Mouse (Mus musculus) lung, adult 18-20 months (tissue): ENCODE measurements around the gene 1700088E04Rik.

Experiments used
- DNase-seq, 2 experiments: peaks; one replicate each; pipeline ENCODE4 v3.0.0; 2022; ENCODE audit warnings: mixed read lengths in 2 of 2

1700088E04Rik gene

GRCm38 (mm10) chr15:79130782-79131181 lies 10.3 kb downstream of the 1700088E04Rik start:
- DNase-seq, result peak; percentile 77 to 84

GRCm38 (mm10) chr15:79129311-79129710 lies 11.7 kb downstream of the 1700088E04Rik start:
- DNase-seq, result no peak

GRCm38 (mm10) chr15:79128208-79128607 lies 12.8 kb downstream of the 1700088E04Rik start:
- no peak for DNase-seq

GRCm38 (mm10) chr15:79127101-79127500 lies 14.0 kb downstream of the 1700088E04Rik start:
- DNase-seq, result no peak

- peak; percentile 55 to 60 for DNase-seq
Measured at GRCm38 (mm10) chr15:79126217-79126932, 14.7 kb downstream of the 1700088E04Rik start.

GRCm38 (mm10) chr15:79124331-79124875 lies 16.6 kb downstream of the 1700088E04Rik start:
- no peak for DNase-seq

- no peak for DNase-seq
Measured at GRCm38 (mm10) chr15:79123751-79124150, 17.3 kb downstream of the 1700088E04Rik start.

GRCm38 (mm10) chr15:79122546-79122945 lies 18.5 kb downstream of the 1700088E04Rik start:
- DNase-seq, result no peak

- DNase-seq, result no peak
Measured at GRCm38 (mm10) chr15:79122119-79122518, 18.9 kb downstream of the 1700088E04Rik start.

GRCm38 (mm10) chr15:79119491-79119890 lies 21.6 kb downstream of the 1700088E04Rik start:
- DNase-seq, result no peak

- no peak for DNase-seq
Measured at GRCm38 (mm10) chr15:79115276-79115675, 25.8 kb downstream of the 1700088E04Rik start.

- no peak for DNase-seq
Measured at GRCm38 (mm10) chr15:79111774-79112173, 29.3 kb downstream of the 1700088E04Rik start.

GRCm38 (mm10) chr15:79110528-79110927 lies 30.5 kb downstream of the 1700088E04Rik start:
- DNase-seq, result no peak

GRCm38 (mm10) chr15:79110031-79110430 lies 31.0 kb downstream of the 1700088E04Rik start:
- no peak for DNase-seq

- peak in 1 of 2 experiments; percentile 38 for DNase-seq
Measured at GRCm38 (mm10) chr15:79109321-79109934, 31.6 kb downstream of the 1700088E04Rik start.

- peak; percentile 79 to 85 for DNase-seq
Measured at GRCm38 (mm10) chr15:79108421-79109320, 32.4 kb downstream of the 1700088E04Rik start, which contains the start of gene Micall1. Micall1 (plus strand) TSS chr15:79108898.

GRCm38 (mm10) chr15:79107966-79108365 lies 33.1 kb downstream of the 1700088E04Rik start:
- no peak for DNase-seq

GRCm38 (mm10) chr15:79105804-79106203 lies 35.2 kb downstream of the 1700088E04Rik start:
- no peak for DNase-seq

- no peak for DNase-seq
Measured at GRCm38 (mm10) chr15:79103264-79103663, 37.8 kb downstream of the 1700088E04Rik start.

GRCm38 (mm10) chr15:79101531-79101930 lies 39.5 kb downstream of the 1700088E04Rik start:
- no peak for DNase-seq

GRCm38 (mm10) chr15:79100391-79100790 lies 40.7 kb downstream of the 1700088E04Rik start:
- no peak for DNase-seq

- peak in 1 of 2 experiments; percentile 43 for DNase-seq
Measured at GRCm38 (mm10) chr15:79099456-79099855, 41.6 kb downstream of the 1700088E04Rik start.

GRCm38 (mm10) chr15:79098868-79099267 lies 42.2 kb downstream of the 1700088E04Rik start:
- DNase-seq, result peak; percentile 48 to 55
